Mouse (Mus musculus) liver, adult 2 months (tissue): ENCODE measurements around the gene Fcrla.

Experiments used
- CTCF ChIP-seq: fragments of 200-500 bp; IDR thresholded peaks from 2 replicates; pipeline ENCODE4 v1.5.1; 2011; ENCODE audit warnings: low read depth, low read length, control low read depth
- POLR2A ChIP-seq: fragments of 200-500 bp; IDR thresholded peaks from 2 replicates; pipeline ENCODE4 v1.6.1; 2011; ENCODE audit warnings: low read length, control low read depth; ENCODE audit not compliant: insufficient read depth; ENCODE audit errors: extremely low read depth

GRCm38 (mm10) chr1:170958225-170958624 lies 30.8 kb upstream of the Fcrla start:
- TF ChIP-seq POLR2A (no peak), CTCF (no peak)
